Mouse (Mus musculus) olfactory bulb, adult 2 months (tissue): ENCODE measurements at regions not wholly inside any gene's neighbourhood (a gene's known extent, or its start where the extent isn't known, plus 50 kb on each side); places are given as distances from the start of the nearest gene placed in this dataset.

Source experiments
- CTCF ChIP-seq: fragments of 200-500 bp; IDR thresholded peaks from 2 replicates; pipeline ENCODE4 v1.5.1; 2012; ENCODE audit warnings: low read depth, mild to moderate bottlenecking, low read length, moderate library complexity; ENCODE audit not compliant: insufficient read depth
- POLR2A ChIP-seq: fragments of 200-500 bp; IDR thresholded peaks from 2 replicates; pipeline ENCODE4 v1.6.1; 2012; ENCODE audit warnings: mild to moderate bottlenecking, low read depth, low read length, moderate library complexity; ENCODE audit not compliant: insufficient read depth

DNA sequence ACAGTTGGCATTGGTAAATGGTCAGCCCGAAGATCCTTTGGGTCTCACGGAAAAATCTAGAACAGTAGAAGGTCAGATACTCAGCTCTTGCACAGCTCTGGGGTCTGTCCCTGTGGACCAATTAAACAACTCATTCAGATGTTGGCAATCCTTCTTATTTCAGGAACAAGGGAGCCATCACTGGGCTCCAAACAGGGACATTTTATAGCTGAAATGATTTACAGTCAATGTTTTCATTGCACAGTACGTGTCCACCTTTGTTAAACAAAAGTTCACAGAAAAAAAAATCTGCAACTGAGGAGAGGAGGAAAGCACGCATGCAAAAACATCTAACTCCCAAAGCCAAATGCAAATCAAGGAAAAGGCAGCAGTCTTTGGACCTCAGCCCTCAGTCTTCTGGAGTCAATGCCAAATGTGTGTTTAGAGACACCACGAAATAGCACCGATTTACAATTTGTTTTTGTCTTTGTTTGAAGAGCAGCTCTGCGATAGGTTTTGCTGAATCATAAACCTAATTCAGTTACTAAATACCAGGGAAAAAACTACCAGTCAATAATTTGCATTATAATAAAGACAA lies 127.1 kb downstream of the Kctd12 start:
- TF ChIP-seq CTCF (no peak), POLR2A (no peak)
